Mouse (Mus musculus): ENCODE measurements at regions not wholly inside any gene's neighbourhood (a gene's known extent, or its start where the extent isn't known, plus 50 kb on each side); places are given as distances from the start of the nearest gene placed in this dataset.

DNA sequence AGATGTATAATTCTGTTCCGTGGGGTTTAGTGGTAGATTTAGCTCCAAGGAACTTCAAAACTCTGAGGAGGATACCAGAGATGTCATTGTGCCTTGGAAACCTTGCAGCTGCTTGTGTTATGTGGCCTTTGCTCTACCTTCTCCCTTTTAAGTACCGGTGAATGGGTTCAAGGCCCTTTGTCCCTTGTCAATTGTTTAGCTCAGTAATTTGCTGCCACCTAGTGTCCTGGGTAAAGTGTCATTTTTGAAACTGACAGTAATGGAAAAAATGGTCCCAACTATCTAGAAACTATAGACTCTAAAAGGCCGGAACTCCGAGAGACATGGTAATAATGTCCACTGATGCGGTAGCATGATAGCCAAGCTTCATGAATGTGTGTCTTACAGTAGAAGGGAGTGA lies 90.8 kb upstream of the Phactr1 start:
- no peak for DNase-seq (ENCODE audit: extremely low spot score, low spot score)

DNA sequence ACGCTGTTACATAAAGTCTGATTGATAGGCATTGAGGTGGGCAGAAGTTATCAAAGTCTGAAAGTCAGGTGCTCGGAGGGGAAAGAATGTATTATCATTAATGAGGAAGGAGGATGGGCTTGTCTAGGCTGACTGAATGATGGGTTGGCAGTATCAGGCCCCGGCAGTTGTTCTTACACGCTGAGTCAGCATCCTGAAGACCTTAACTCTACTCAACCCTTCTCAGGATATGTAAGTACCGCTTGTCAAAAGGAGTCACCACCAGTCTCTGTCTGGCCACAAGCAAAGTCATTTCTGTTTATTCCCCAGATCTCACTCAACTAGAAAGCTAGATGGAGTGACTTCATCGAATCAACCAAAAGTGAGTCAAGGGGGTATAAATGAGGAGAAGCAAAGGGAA lies 90.0 kb upstream of the Phactr1 start:
- no peak for DNase-seq (ENCODE audit: extremely low spot score, low spot score)

DNA sequence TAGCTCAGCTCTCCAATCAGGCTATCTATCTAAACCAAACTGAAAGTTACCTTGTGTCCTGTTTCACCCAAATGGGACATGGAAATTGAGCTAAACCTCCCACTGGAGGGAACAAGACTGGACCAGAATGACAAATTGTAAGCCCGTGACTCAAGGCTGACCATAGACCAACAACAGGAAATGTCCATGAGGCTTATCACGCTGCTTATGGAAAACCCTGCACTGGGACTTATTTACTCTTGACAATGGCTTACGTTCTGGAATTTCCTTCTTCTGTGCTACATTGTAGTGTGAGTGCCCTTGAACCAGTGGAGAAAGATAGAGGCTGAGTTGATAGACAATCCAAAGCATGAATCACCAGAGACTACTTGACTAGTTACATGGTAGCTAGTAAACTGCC lies 87.5 kb upstream of the Phactr1 start:
- DNase-seq (ENCODE audit: extremely low spot score, low spot score): no peak

DNA sequence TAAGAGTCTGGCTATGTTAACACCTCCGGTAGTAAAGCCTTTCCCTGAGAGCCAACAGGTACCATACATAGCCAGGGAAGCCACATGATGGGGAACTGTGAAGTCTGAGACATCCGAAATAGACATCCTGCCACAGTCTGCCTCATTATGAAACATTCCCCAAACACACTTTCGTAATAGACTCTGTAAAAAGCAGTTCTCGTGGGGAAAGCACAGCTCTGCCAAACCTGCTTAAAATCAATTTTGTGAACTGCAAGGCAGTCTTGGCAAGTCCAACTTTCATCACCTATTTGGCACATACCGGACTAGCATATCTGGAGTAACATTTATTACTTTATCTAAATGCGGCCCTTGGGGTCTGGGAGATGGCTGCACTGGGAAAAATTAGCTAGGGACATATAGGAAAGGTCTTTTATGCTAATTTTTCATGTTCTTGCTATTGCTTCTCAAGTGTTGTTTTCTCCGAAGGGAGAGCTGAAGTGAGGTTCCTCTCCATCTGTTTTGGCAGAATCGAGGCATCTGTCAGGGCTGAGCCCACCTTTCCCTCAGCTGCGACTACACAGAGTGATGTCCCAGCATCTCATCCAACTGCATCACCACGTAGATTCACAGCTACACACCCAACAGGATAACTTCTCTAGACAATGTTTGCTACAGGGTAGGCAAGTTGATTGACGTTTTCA lies 86.8 kb upstream of the Phactr1 start:
- no peak for DNase-seq (ENCODE audit: extremely low spot score, low spot score)

DNA sequence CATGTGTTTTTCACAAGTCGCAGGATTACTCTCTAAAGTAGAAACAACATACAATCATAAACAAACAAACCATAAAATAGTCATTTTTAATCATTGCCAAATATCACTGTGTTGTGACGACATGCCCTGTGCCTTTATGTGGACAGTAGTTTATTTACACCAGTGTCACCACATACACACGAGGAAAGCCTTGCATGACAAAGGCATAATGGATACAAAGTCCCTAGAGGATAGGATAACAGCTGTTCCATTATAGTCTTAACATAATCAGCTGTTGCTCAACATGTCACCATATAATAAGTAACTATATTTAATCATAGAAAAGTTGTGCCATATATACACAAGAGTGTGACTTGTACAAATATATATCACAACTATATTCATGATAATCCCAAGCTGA lies 85.2 kb upstream of the Phactr1 start:
- DNase-seq (ENCODE audit: extremely low spot score, low spot score): no peak

DNA sequence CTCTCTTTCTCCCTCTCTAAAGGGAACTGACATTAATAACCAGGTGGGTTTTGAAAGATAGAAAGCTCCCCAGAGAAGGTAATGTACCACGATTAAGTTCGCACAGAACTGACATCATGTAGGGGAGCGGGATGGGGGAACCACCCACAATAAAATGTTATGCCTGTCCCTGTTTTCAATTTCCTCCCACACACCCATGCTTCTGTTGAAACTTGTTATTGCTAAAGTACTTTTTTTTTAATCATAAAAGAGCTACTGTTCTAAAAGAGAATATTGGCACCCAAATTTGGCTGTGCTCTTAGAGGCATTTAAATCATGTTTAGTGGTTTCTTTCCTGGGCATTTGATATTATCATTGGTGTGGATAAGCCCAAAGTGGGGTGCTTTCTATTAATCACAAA lies 82.6 kb upstream of the Phactr1 start:
- DNase-seq (ENCODE audit: extremely low spot score, low spot score): no peak

DNA sequence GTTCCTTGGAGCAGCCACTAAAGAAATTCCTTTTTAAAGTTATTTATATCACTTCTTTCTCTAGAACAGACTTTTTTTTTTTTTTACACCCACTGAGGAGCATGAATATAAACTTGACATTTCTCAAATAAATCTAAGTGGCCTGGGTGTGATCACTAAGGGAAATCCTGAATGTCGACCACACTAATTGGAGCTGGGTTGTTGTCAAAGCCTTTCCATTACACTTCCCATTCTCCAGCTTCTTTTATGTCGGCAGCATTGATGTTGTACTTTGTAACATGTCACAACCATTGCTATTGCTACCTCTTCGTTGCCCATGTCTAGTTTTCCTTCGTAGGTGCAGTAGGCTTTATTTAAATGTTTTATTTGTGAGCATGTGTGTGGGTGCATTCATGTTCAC lies 77.1 kb upstream of the Phactr1 start:
- DNase-seq (ENCODE audit: extremely low spot score, low spot score): no peak

DNA sequence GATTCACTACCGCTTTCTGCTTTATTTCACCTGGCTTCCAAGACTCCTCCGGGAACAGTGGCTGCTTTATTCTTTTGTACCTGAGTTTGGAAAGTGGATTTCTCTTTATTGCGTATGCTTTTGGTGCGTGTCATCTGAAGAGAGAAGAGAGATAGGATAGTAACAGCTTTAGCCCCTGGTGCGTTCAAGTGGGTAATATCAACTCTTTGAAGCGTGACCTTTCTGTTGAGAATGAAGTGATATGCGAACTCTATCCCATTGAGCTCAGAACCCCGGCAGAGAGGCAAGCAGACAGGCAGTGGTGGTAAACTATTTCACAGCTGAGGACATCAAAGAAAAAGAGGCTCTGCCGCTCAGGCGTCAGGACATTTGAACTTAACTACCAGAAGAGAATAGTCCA lies 72.7 kb upstream of the Phactr1 start:
- DNase-seq (ENCODE audit: extremely low spot score, low spot score): no peak

DNA sequence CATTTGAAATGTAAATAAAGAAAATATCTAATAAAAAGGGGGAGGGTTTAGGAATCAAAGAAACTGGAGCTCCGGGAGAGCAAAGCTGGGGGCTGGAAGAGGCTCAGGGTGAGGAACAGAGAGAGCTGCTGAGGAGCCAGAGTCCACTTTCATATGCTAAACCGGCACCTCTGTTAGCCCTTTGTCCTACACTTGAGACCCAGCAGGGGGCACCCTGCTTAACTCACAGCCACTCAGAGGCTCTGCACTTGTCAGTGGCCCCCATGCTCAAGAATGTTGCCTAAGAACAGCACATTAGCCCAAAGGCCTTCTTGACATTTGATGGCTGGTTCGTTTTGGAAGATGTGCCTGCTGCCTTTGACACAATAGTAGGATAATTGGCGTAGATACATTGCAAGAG lies 71.5 kb upstream of the Phactr1 start:
- DNase-seq (ENCODE audit: extremely low spot score, low spot score): no peak

DNA sequence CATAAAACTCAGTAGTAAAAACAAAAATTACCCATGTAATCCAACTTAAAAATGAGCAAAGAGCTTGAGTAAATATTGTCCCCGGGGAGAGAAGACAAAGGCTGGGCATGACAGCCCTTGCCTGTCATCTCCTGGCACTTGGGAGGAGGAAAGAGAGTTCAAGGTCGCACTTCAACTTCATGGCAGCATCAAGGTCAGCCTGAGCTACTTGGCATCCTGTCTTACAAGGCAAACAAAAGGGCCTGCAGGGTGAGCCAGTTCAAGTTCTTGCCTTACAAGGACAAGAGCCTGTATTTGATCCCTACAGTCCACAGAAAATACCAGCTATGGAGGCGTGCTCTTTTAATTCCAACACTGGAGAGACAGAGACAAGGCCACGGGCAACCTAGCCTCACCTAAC lies 67.1 kb upstream of the Phactr1 start:
- no peak for DNase-seq (ENCODE audit: extremely low spot score, low spot score)

DNA sequence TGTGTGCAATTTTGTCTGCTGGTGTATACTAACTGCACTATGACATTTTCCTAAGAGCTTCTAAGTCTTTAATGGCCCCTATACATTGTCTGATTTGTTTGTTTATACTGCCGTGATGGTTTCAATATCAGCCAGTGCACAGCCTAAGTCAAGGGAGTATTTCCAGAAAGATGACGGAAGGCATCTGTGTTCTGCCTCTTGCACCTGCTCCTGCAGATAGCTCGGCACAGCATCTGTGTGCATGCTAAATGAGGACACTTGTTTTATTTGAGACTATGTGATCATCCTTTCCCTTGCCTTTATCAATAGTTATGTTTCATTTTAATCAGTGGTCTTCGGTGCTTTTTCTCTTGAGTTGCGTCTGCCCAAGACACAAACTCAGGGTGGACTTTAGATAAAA lies 64.6 kb upstream of the Phactr1 start:
- DNase-seq (ENCODE audit: extremely low spot score, low spot score): no peak

DNA sequence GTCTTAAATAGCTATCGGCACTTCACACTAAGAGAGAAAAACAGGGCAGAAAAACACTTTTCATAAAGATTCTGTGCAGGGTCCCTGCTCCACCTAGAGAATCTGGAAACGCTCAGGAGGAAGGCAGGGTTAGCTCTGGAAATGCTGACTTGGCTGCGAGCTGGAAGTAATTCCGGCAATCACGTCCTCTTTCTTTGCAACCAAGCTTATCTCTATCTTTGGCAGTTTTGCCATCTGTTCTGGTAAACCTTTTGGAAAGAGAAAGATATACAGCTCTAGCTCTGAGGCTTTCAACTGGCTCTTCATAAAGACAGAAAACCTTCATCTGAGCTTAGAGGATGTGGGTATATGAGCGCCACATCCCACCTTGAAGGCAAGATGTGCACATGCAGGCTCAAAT lies 63.2 kb upstream of the Phactr1 start:
- no peak for DNase-seq (ENCODE audit: extremely low spot score, low spot score)

DNA sequence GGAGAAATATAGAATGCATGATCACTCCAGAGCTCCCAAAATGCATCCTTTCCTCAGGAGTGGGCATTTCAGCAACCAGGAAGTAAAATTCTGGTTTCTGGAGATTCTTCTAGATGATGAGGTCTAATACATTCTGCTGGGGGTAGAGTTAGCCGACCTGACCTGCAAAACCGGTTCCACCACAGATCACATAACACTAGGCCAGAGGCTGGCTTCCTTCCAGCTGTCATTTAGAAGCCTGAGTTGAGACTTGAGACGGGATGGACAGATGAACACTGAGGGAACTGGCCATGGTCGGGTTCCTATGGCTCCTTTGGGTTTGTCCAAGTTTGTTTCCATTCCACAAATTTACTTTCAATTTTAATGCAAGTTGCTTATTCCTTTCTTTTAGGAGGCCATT lies 62.6 kb upstream of the Phactr1 start:
- no peak for DNase-seq (ENCODE audit: extremely low spot score, low spot score)

DNA sequence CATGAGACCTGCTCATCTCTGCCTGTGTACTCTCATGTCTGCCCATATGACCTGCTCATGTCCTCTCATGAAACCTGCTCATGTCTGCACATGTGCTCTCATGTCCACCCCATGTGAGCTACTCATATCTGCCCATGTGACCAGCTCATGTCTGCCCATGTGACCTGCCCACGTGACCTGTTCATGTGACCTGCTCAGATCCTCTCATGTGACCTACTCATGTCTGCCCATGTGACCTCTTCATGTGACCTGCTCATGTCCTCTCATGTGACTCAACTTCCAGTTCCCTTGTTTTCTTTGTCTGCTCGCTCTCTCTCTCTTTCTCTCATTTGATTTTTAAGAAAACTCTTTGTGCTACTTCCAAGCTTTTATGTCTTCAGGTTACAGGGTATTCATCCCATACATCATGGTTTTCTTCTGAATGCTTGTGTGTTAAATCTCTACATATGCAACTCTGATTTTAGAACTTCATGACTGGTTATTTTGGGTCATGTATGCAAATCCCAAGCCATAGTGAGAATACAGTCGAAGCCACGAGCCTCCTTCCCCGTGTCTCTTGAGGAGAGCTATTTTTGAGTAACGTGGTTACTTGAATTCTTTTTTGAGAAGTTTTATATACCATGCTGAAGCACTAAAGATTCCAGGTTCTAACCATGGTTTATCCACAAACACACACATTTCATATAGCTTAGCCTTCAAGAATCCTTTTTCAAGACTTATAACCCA lies 60.7 kb upstream of the Phactr1 start:
- no peak for DNase-seq (ENCODE audit: extremely low spot score, low spot score)

DNA sequence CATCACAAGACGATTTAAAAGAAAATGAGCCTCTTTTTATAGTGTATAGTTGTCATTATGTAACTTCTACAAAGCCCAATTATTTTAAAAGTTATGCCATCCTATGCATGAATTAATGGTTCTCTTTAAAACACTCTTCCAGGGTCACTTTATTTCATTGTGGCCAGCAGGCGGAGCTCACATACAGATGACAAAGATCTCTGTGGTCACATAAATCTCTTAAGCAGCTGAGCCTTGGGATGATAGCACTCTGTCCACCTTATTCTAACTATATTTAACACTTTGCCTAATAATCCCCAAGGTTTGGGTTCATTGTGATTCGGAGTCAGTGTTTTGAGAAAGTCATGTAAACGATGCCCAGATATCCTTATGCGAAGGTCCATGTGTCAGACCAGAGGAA lies 56.9 kb upstream of the Phactr1 start:
- no peak for DNase-seq (ENCODE audit: extremely low spot score, low spot score)
